Mouse (Mus musculus): Measurements from ENCODE around the gene Clk4. TPM values are rescaled to one million over a fixed set of nuclear protein-coding genes. Genes with fewer than 3 reads are reported as not detected.
A peak's percentile ranks its signal among the peaks of the same experiment; 100 is the strongest.

Gene Clk4
- polyA plus RNA-seq (2016; fragmentation: Nextera tagmentation; extraction: Ambion mirVana), result 82.0 and 89.6 TPM in 2 replicates

- WGBS, result 80% methylated on average over 3 of the region's 3 CpGs
- Histone ChIP-seq H3K36me3 (no peaks in the 10 kb centered on the region; the same call in 1 of the 2 replicates), H3K4me1 (replicated peaks) (peaks cover 19% of the 10 kb centered on the region), H3K27ac (ENCODE audit: poor library complexity, severe bottlenecking) (peak within 1 kb of the TSS; percentile 93), H3K4me3 (peak within 1 kb of the TSS; percentile 81), H3K9ac (peak within 1 kb of the TSS; percentile 76), H3K4me2 (peak within 1 kb of the TSS; percentile 90), H3K27me3 (replicated peaks) (no peaks in the 10 kb centered on the region), H3K9me3 (replicated peaks) (no peaks in the 10 kb centered on the region)
- no peak for ATAC-seq (ENCODE audit: insufficient number of reproducible peaks, low FRiP score)
Observed at GRCm38 (mm10) chr11:51261680-51262219, at the start of gene Clk4. TSS of gene Clk4 (plus strand) at chr11:51261730.

- H3K9ac ChIP-seq, result no peak overlapping the region
- H3K4me3 ChIP-seq, result no peak overlapping the region
- no peaks in the 10 kb centered on the region for H3K36me3 ChIP-seq
- H3K9me3 ChIP-seq (replicated peaks), result peaks cover 5% of the 10 kb centered on the region; the same call in 1 of the 2 replicates
- no peak overlapping the region for H3K4me2 ChIP-seq
- ATAC-seq (ENCODE audit: insufficient number of reproducible peaks, low FRiP score), result no peak
- H3K27ac ChIP-seq (ENCODE audit: poor library complexity, severe bottlenecking), result no peak overlapping the region
- no peaks in the 10 kb centered on the region for H3K4me1 ChIP-seq (replicated peaks)
- WGBS, result 80% methylated on average over 7 of the region's 7 CpGs
- no peaks in the 10 kb centered on the region for H3K27me3 ChIP-seq (replicated peaks)
Observed at GRCm38 (mm10) chr11:51214021-51214420, 47.5 kb upstream of the Clk4 start.

GRCm38 (mm10) chr11:51219396-51219980 lies 42.0 kb upstream of the Clk4 start:
- Histone ChIP-seq H3K9ac (no peak overlapping the region), H3K4me1 (replicated peaks) (no peaks in the 10 kb centered on the region), H3K36me3 (no peaks in the 10 kb centered on the region), H3K27ac (ENCODE audit: poor library complexity, severe bottlenecking) (no peak overlapping the region), H3K9me3 (replicated peaks) (no peaks in the 10 kb centered on the region), H3K27me3 (replicated peaks) (no peaks in the 10 kb centered on the region), H3K4me3 (no peak overlapping the region), H3K4me2 (no peak overlapping the region)
- WGBS, result 77% methylated on average over 12 of the region's 12 CpGs
- ATAC-seq (ENCODE audit: insufficient number of reproducible peaks, low FRiP score), result no peak

- H3K9me3 ChIP-seq (replicated peaks), result no peaks in the 10 kb centered on the region
- whole genome bisulfite sequencing, result 88% methylated on average over 11 of the region's 11 CpGs
Observed at GRCm38 (mm10) chr11:51220308-51220707, 41.2 kb upstream of the Clk4 start, which contains the start of gene Gm12569. TSS of gene Gm12569 (plus strand) at chr11:51220473.

GRCm38 (mm10) chr11:51227104-51227503 lies 34.4 kb upstream of the Clk4 start:
- WGBS, result 82% methylated on average over 4 of the region's 4 CpGs
- no peak overlapping the region for H3K9ac ChIP-seq
- H3K27me3 ChIP-seq (replicated peaks), result no peaks in the 10 kb centered on the region
- no peak overlapping the region for H3K4me2 ChIP-seq
- no peak overlapping the region for H3K27ac ChIP-seq (ENCODE audit: poor library complexity, severe bottlenecking)
- no peaks in the 10 kb centered on the region for H3K36me3 ChIP-seq
- no peak for ATAC-seq (ENCODE audit: insufficient number of reproducible peaks, low FRiP score)
- H3K4me1 ChIP-seq (replicated peaks), result no peaks in the 10 kb centered on the region
- no peaks in the 10 kb centered on the region for H3K9me3 ChIP-seq (replicated peaks)
- no peak overlapping the region for H3K4me3 ChIP-seq

More at GRCm38 (mm10) chr11:51220308-51220707, 41.2 kb upstream of the Clk4 start, which contains the start of gene Gm12569:
- Histone ChIP-seq H3K9ac (no peak within 1 kb of the TSS), H3K36me3 (no peaks in the 10 kb centered on the region), H3K4me2 (no peak within 1 kb of the TSS), H3K4me1 (replicated peaks) (no peaks in the 10 kb centered on the region), H3K27ac (ENCODE audit: poor library complexity, severe bottlenecking) (no peak within 1 kb of the TSS), H3K27me3 (replicated peaks) (no peaks in the 10 kb centered on the region), H3K4me3 (no peak within 1 kb of the TSS)
- no peak for ATAC-seq (ENCODE audit: insufficient number of reproducible peaks, low FRiP score)

GRCm38 (mm10) chr11:51234626-51235025 lies 26.9 kb upstream of the Clk4 start:
- ATAC-seq (ENCODE audit: insufficient number of reproducible peaks, low FRiP score), result no peak
- Histone ChIP-seq H3K4me1 (replicated peaks) (no peaks in the 10 kb centered on the region), H3K9ac (no peak overlapping the region), H3K9me3 (replicated peaks) (no peaks in the 10 kb centered on the region), H3K27ac (ENCODE audit: poor library complexity, severe bottlenecking) (no peak overlapping the region), H3K36me3 (no peaks in the 10 kb centered on the region), H3K27me3 (replicated peaks) (no peaks in the 10 kb centered on the region), H3K4me2 (no peak overlapping the region), H3K4me3 (no peak overlapping the region)
- 67% methylated on average over 9 of the region's 9 CpGs for WGBS

- H3K4me2 ChIP-seq, result no peak overlapping the region
- no peak for ATAC-seq (ENCODE audit: insufficient number of reproducible peaks, low FRiP score)
- H3K27me3 ChIP-seq (replicated peaks), result no peaks in the 10 kb centered on the region; the same call in 1 of the 2 replicates
- no peak overlapping the region for H3K4me3 ChIP-seq
- no peaks in the 10 kb centered on the region for H3K9me3 ChIP-seq (replicated peaks)
- H3K4me1 ChIP-seq (replicated peaks), result no peaks in the 10 kb centered on the region
- 71% methylated on average over 2 of the region's 2 CpGs for WGBS
- no peaks in the 10 kb centered on the region for H3K36me3 ChIP-seq
- H3K27ac ChIP-seq (ENCODE audit: poor library complexity, severe bottlenecking), result no peak overlapping the region
- H3K9ac ChIP-seq, result no peak overlapping the region
Observed at GRCm38 (mm10) chr11:51242897-51243296, 18.6 kb upstream of the Clk4 start.

GRCm38 (mm10) chr11:51257006-51257405 lies 4.5 kb upstream of the Clk4 start:
- Histone ChIP-seq H3K4me2 (no peak overlapping the region), H3K27me3 (replicated peaks) (no peaks in the 10 kb centered on the region), H3K4me3 (no peak overlapping the region), H3K27ac (ENCODE audit: poor library complexity, severe bottlenecking) (no peak overlapping the region), H3K9ac (no peak overlapping the region), H3K9me3 (replicated peaks) (no peaks in the 10 kb centered on the region), H3K36me3 (no peaks in the 10 kb centered on the region), H3K4me1 (replicated peaks) (no peaks in the 10 kb centered on the region)
- ATAC-seq (ENCODE audit: insufficient number of reproducible peaks, low FRiP score), result no peak
- WGBS, result 82% methylated on average over 4 of the region's 4 CpGs

- peak within 1 kb of the TSS; percentile 81 for H3K4me3 ChIP-seq
- no peaks in the 10 kb centered on the region for H3K9me3 ChIP-seq (replicated peaks)
- H3K4me2 ChIP-seq, result peak within 1 kb of the TSS; percentile 90
- no peaks in the 10 kb centered on the region for H3K27me3 ChIP-seq (replicated peaks)
- H3K4me1 ChIP-seq (replicated peaks), result peaks cover 19% of the 10 kb centered on the region
- peak within 1 kb of the TSS; percentile 93 for H3K9ac ChIP-seq
- H3K27ac ChIP-seq (ENCODE audit: poor library complexity, severe bottlenecking), result peak within 1 kb of the TSS; percentile 93
- H3K36me3 ChIP-seq, result peaks cover 6% of the 10 kb centered on the region; the same call in 1 of the 2 replicates
- peak; percentile 98 for ATAC-seq (ENCODE audit: insufficient number of reproducible peaks, low FRiP score)
- WGBS, result 9% methylated on average over 57 of the region's 57 CpGs
Observed at GRCm38 (mm10) chr11:51262342-51263285, 1.1 kb downstream of the Clk4 start, which contains the start of gene BC049762. TSS of gene BC049762 (minus strand) at chr11:51263046.

GRCm38 (mm10) chr11:51263286-51263831 lies 1.8 kb downstream of the Clk4 start:
- Histone ChIP-seq H3K36me3 (peaks cover 6% of the 10 kb centered on the region; the same call in 1 of the 2 replicates), H3K27ac (ENCODE audit: poor library complexity, severe bottlenecking) (peak overlapping the region; percentile 93), H3K4me1 (replicated peaks) (peaks cover 19% of the 10 kb centered on the region), H3K27me3 (replicated peaks) (no peaks in the 10 kb centered on the region), H3K9me3 (replicated peaks) (no peaks in the 10 kb centered on the region), H3K4me3 (peak overlapping the region; percentile 81), H3K9ac (peak overlapping the region; percentile 93), H3K4me2 (peak overlapping the region; percentile 88)
- ATAC-seq (ENCODE audit: insufficient number of reproducible peaks, low FRiP score), result peak; percentile 61
- WGBS, result under 1% methylated on average over 50 of the region's 50 CpGs
